Mouse (Mus musculus) kidney, adult 8-10 months (tissue): ENCODE measurements around the gene Amotl2.

Source experiments
- DNase-seq, 2 experiments: peaks; one replicate each; pipeline ENCODE4 v3.0.0; 2022

Amotl2 gene

GRCm38 (mm10) chr9:102716481-102717163, at the start of gene Amotl2:
Amotl2 (plus strand) TSS chr9:102716672.
- no peak for DNase-seq

- no peak for DNase-seq
Observed at GRCm38 (mm10) chr9:102668115-102668514, 48.4 kb upstream of the Amotl2 start.

DNA sequence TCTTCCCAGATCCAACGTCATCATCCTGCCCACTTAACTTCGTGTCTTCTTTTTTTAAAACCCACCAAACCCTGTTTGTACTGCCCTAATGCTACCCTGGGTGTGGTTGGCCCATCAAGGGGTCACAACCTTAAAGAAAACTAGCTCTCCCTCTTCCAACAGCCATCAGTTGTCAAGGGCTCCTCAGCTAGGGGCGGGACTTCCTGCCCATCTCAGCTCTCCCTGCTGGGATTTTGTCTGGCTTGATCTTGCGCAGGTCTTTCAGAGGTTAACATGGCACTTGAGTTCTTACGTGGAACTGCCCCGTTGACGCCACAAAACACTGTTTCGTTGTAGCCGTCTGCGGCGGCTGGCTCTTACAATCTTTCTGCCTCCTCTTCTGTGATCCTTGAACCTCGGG, 47.6 kb upstream of the Amotl2 start:
- no peak for DNase-seq

DNA sequence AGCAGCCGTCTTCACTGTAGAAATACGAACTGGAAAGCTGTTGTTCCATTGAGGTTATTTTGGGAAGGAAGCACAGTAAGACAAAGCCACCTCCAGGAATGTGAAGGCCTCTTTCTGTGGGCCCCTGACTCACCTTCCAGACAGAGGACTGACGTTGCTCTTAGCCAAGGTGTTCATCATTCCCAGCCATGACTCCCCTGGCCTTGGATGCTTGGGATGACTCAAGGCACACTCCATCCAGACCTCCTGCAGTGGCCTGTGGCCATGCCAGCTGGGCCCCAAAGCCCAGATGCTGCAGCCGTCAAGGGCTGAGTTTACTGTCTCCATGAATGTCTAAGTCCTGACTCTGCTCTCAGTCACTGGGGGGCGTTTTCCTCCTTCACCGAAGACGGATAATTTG, 43.1 kb upstream of the Amotl2 start:
- no peak for DNase-seq

DNA sequence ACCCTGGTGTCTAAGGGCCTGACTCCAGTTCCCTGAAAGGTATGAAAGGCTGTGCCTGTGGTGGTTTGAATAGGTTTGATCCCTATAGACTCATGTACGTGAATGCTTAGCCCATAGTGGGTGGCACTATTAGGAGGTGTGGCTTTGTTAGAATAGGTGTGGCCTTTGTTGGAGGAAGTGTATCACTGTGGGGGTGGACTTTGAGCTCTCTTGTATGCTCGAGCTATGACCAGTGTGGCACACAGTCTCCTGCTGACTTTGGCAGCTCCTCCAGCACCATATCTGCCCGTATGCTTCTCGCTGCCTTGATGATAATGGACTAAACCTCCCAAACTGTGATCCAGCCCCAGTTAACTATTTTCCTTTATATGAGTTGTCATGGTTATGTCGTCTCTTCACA, 40.5 kb upstream of the Amotl2 start:
- DNase-seq = no peak

DNA sequence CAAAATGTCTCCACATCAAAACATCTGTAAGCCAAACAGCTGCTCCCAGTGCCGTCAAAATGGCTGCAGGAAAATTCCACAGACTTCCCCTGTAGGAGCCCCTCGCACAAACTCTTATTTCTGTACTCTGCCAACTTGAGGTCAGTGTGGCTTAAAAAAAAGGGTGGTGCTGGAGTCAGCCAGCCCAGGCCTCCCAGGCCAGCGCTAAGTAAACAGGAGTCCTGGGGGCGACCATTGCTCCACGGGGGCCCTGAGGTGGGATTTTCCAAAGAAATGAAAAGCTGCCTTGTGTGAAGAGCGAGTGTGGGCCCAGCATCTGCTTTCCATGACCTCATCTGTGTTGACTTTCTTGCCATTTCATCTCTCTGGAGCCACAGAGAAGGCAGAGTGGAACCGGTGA, 35.0 kb upstream of the Amotl2 start:
- no peak for DNase-seq

GRCm38 (mm10) chr9:102687943-102688342, 28.5 kb upstream of the Amotl2 start:
- DNase-seq = no peak

- no peak for DNase-seq
Observed at GRCm38 (mm10) chr9:102689406-102689939, 27.0 kb upstream of the Amotl2 start.

DNA sequence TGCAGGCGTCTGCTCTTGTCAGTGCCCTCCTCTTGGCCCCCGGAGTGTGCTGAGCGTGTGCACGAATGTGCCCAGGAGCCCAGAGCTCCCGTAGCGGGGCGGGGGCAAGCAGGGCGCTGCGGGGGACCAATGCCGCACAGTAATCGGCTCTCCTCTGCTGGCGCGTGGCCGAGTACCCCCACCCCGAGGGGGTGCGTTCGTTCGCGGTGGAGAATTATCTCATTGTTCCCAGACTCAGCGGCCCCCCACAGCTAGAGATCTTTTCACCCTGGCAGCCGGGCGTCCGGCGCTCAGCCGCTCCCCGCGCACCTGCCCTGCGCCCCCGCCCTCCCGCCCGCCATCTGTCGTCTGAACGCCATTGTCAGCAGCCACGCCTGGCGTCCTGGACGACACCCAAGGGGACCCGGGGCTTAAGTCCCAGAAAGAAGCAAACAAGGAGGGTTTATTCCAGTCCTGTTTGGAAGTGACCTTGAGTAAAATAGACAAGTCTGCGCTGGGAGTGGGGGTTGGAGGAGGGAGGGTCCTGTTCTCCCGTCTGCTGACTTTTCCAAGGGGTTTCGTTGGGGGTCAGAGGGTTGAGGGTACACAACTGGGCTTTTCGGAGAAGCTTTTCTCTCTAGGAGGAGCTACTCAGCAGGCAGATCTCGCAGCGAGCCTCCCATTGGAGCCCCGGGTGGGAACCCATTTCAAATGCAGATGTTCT, 26.4 kb upstream of the Amotl2 start:
- no peak for DNase-seq

DNA sequence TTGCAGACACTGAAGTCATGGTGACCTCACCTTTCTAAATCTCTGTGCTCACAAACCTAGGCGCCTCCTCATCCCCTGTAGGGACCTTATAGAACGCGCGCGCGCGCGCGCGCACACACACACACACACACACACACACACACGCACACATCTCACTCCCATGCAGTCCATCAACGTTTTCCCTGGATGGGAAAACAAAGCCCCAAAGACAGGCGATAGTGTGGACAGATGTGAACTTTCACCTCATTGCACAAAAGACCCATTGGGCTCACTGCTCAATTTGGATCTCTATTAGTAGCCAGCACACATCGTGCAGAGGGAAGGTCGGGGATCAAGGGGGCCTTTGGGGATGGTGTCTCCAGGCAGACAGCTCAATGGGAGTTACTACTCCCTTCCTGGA, 25.6 kb upstream of the Amotl2 start:
- DNase-seq = no peak

- no peak for DNase-seq
Observed at GRCm38 (mm10) chr9:102692564-102693475, 23.7 kb upstream of the Amotl2 start.

GRCm38 (mm10) chr9:102701042-102701441, 15.4 kb upstream of the Amotl2 start:
- no peak for DNase-seq

- peak; percentile 31 to 50 for DNase-seq
Observed at GRCm38 (mm10) chr9:102709504-102710135, 6.9 kb upstream of the Amotl2 start.

DNA sequence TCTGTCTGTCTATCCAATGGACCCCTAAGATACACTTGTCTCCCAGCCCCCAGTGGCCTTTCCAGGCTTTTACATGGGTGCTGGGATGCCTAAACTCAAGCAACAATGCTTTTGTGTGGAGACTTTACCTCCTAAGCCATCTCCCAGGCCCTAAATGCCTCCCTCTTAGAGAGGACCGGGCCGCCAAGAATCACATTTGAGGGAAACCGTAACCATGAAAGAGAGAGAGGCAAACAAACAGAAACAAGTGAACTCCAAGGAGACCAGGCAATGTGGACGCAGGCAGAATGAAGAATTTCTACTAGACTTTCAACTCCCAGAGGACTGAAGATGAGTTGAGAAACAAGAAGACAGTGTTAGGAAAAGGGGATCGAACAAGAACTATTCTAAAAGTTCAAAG, 6.0 kb upstream of the Amotl2 start:
- DNase-seq = no peak

- peak; percentile 58 to 79 for DNase-seq
Observed at GRCm38 (mm10) chr9:102713797-102714196, 2.7 kb upstream of the Amotl2 start.

DNA sequence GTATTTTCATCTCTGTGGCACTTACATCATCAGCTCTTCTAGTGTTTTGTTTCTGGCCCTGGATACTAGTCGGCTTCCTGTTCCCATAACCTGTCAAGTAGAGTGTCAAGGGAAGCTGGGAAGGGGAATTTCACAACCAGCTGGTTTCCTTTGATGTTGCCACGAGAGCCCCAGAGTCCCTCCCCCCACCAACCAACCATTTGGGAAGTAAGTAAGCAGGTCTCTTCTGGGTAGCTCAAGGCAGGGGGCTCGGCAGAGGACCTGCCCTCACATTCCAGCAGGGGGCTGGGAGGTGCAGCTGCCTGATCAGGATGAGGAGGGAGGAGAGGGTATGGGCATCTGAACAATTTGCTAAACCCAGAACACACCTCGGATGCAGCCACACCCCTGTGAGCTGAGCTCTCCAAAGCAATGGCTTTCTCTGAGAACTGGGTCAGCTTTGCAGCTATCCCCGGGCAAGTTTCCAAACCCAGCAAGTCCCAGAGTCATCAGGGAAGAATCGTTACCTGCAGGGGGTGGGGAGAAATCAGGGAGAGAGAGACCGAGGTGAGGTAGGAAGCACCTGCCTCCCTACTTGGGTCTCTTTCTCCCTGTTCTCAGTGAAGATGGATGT, 1.5 kb upstream of the Amotl2 start:
- DNase-seq = peak; percentile 45 to 50

DNA sequence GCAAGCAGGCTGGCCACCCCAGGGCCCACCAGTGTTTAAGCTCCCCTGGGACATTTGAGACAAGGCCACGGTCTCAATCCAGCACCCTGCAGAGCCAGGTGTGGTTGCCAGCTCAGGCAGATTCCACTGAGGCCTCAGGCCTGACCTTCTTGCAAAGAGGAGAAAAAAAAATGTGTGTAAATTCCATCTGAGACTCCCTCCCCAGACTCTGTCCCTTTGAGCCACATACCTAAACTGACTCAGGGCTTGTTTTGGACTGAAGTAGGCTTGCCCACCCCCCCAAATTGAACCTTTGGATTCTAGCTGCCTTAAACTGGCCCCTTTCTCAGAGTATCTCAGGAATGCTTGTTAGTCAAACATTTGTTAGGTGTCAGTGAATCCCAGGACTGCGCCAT, 969 bp upstream of the Amotl2 start:
- DNase-seq = peak; percentile 60 to 82

GRCm38 (mm10) chr9:102717164-102717885, 853 bp downstream of the Amotl2 start:
- DNase-seq = peak; percentile 96 to 97

DNA sequence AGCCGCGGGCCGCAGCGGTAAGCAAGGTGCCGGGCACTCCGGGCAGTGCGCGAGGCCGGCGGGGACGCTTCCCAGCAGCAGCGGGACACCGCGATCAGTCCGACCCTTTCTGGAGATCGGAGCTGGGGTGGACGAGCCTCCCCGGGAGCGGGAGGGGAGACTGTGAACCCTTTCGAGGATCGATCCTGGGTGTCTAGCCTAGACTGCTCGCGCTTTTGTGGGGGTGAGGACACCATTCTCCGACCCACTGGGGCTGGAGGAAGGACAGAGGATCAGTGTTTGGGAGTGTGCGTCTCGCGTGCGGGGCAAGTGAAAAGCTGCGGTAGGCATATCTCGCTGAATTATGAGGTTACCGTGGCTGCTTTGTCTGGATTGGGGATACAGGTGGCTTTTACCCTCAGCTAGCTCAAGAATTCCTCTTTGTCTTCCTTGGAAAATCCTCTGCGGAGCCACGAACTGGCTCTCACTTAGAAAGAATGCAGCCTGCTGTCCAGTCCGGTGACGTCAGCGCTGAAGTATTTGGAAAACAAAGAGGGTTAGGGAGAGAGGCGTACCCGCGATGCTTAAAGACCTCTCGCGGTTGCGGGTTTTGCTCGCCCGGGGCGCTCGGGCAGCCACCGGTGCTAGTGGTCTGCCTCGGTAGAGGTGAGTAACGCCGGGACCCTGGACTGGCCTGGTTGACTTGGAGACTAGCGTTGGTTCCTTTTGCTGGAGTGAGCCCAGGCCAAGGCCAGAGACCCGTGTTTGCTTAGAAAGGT, 1.6 kb downstream of the Amotl2 start:
- DNase-seq = peak; percentile 85 to 89

- DNase-seq = peak in 1 of 2 experiments; percentile 51
Observed at GRCm38 (mm10) chr9:102718676-102719075, 2.2 kb downstream of the Amotl2 start.

- DNase-seq = peak in 1 of 2 experiments; percentile 37
Observed at GRCm38 (mm10) chr9:102719085-102719484, 2.6 kb downstream of the Amotl2 start.
